Mouse (Mus musculus): ENCODE measurements around the gene Zeb2.
A peak's percentile ranks its signal among the peaks of the same experiment; 100 is the strongest.

Zeb2 gene

GRCm38 (mm10) chr2:45059010-45059409 lies 58.2 kb downstream of the Zeb2 start:
- no peak for DNase-seq

DNA sequence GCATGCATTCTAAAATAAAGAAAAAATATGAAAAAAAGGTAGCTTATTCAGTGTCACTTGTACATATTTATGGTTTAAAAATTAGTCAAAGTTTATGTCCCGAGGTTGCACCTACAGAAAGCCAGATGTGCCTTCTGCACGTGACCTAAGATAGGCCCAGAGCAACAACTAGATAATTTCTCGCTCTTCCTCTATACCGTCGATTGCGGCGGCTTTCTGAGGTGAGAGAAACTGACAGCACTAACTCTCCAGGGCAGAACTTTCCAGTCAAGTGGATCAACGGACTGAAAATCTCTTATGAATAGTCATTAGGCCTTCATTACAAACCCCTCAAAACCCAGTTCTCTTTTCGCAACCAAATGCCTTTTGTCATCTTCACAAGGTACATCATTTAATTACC lies 59.0 kb downstream of the Zeb2 start:
- DNase-seq: no peak

GRCm38 (mm10) chr2:45056856-45057562 lies 60.2 kb downstream of the Zeb2 start:
- no peak for DNase-seq

DNA sequence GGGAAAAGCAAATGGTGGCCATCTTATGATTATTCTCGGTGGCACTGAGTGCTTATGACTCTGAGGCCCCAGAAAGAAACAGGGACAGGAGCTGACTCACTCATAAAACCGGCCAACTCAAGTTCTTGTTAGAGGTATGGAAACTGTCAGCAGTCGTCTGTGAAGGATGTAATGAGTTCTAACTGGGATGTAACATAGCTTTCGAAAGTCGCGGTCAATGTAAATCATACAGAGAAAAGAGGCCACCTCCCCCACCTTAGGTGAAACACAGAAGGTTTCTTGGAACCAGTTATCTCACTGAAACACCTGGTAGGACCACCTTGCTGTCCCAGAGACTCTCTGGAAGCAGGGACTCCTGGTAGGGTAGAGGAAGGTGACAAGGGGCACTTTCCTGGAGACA lies 61.3 kb downstream of the Zeb2 start:
- no peak for DNase-seq

- DNase-seq: no peak
Observed at GRCm38 (mm10) chr2:45055034-45055615, 62.1 kb downstream of the Zeb2 start.

GRCm38 (mm10) chr2:45054070-45055025 lies 62.8 kb downstream of the Zeb2 start:
- no peak for DNase-seq

- no peak for DNase-seq
Observed at GRCm38 (mm10) chr2:45052587-45052986, 64.6 kb downstream of the Zeb2 start.

- DNase-seq: no peak
Observed at GRCm38 (mm10) chr2:45051321-45051720, 65.9 kb downstream of the Zeb2 start.

DNA sequence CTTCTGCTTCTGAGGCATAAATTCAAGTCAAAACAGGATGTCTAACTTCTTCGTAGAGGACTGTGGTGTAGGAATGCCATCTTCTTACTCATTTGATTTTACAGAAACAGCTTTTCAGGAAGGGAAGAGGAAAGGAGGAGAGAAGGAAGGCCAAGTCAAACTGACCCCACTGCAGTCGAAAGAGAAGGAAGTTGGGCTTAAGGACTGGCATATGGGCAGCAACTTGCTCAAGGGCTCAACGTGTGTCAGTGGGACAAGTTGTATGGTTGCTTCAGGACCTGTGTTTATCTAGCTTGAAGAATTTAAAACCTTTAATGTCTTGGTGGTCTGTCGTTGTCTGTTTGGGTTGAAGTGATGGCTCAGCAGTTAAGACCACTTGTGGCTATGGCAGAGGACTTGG lies 67.3 kb downstream of the Zeb2 start:
- no peak for DNase-seq

- DNase-seq: peak; percentile 62
Observed at GRCm38 (mm10) chr2:45049279-45049678, 67.9 kb downstream of the Zeb2 start.

- DNase-seq: no peak
Observed at GRCm38 (mm10) chr2:45040706-45041312, 76.4 kb downstream of the Zeb2 start.

DNA sequence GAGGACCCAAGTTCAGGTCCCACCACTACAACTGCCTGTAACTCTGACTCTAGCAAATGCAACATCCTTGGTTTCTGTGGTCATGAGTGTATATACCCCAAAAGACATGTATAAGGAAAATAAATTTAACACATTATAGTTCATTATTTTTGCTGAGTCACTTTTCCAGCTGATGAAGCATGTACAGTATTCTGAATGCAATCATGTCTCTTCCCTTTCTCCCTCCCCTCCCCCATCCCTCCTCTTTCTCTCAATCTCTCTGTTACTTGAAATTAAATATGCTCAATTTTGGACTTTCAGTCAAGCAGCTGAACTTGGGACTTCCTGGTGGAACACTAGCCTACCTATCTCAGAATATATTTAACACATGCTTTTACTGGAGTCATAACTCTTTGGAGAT lies 77.7 kb downstream of the Zeb2 start:
- DNase-seq: no peak

DNA sequence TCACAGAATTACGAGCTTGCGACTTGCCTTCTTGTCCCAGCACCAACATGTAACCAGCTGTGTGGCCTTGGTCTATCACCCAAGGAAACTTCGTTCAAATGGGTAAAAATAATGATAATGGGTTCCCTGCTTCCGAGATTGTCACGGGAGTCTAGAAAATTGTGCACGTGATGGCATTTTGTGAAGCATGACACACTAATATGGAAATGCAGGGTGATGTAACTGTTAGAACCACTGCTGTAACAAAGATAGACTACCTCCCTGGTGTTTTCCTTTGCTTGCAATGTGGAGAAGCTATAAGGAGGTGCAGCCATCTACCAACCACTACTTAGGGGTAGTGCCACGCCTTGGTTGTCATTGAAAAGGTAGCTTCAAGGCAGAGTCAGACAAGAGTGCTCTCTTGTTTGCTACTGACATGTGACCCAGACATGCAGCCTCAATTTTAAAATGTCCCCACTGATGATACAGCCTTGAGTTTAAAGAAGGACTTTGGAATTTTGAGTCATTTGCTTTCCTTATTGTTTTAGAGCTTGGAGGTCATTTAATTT lies 89.0 kb downstream of the Zeb2 start:
- DNase-seq: no peak

DNA sequence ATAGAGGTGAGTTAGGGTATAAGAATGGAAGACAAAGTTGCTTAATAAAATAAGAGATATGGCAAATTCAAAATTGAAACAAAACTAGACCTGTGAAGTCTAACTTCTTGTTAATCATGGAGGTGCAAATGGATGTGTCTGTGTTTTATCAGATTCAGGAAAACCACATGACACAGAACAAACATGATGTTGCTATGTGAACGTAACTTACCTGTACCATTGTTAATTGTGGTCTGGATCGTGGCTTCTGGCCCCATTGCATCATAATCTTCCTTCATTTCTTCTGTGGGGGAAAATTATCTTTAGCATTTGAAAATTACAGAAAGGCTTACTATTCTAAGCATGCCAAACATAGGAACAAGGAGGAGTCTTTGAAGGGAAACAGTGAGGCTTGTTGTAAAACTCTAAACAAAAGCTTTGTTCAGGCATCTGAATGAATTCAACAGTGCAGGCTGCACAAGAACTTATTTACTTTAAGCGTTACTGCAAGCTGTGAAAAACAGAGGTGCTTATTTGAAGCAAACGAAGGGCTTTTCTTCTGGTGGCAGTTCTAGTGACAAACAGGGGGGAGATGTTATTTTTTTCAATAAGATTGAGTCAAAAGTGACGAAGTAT lies 99.9 kb downstream of the Zeb2 start:
- no peak for DNase-seq

GRCm38 (mm10) chr2:45013325-45013724 lies 103.9 kb downstream of the Zeb2 start:
- no peak for DNase-seq

GRCm38 (mm10) chr2:45012676-45013075 lies 104.5 kb downstream of the Zeb2 start:
- no peak for DNase-seq

GRCm38 (mm10) chr2:45010701-45011100 lies 106.5 kb downstream of the Zeb2 start:
- no peak for DNase-seq

DNA sequence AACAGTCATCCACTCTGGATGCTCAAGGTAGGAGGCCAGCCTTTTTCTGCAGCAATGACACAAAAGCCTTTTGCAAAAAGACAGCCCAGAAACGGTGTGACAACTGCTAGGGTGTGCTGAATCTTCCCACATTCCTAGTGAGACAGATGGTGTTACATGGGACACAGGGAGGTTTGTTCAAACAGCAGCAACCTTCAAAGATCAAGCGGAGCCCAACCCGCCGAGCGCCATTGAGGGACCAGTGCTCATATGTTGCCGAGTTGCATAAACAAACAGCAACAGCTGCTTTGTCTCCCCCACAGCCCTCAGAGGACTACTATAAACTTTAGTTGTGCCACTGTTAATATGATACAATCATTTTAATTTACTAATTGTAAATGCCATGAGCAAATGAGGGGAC lies 117.3 kb downstream of the Zeb2 start:
- no peak for DNase-seq

- no peak for DNase-seq
Observed at GRCm38 (mm10) chr2:44998710-44999109, 118.5 kb downstream of the Zeb2 start.

GRCm38 (mm10) chr2:44981646-44982045 lies 135.5 kb downstream of the Zeb2 start:
- no peak for DNase-seq

GRCm38 (mm10) chr2:44979042-44979721 lies 138.0 kb downstream of the Zeb2 start:
- no peak for DNase-seq

GRCm38 (mm10) chr2:44978038-44978437 lies 139.2 kb downstream of the Zeb2 start:
- DNase-seq: no peak
